Mouse (Mus musculus) kidney, embryonic 14.5 days (tissue): ENCODE data around the gene Shisa8. TPM values are rescaled to one million over a fixed set of nuclear protein-coding genes. Genes with fewer than 3 reads are reported as not detected.

ENCODE experiments used
- ATAC-seq: fragments of 200-750 bp; cut with Nextera tagmentation; 2 replicates; pipeline ENCODE4 v1.8.0; 2017; ENCODE audit warnings: moderate number of reproducible peaks, mild to moderate bottlenecking, moderate TSS enrichment, moderate library complexity; ENCODE audit not compliant: low FRiP score, low TSS enrichment
- H3K27ac ChIP-seq: fragments of 300-500 bp; sonication (generic); 2 replicates; pipeline ENCODE4 v1.5.1; 2014; ENCODE audit warnings: low read depth, mild to moderate bottlenecking, low read length, moderate library complexity, mixed read lengths
- H3K27me3 ChIP-seq: fragments of 300-500 bp; sonication (generic); 2 replicates; pipeline ENCODE4 v1.6.1; 2014; ENCODE audit warnings: mild to moderate bottlenecking, low read length; ENCODE audit not compliant: control insufficient read depth, insufficient read depth
- H3K36me3 ChIP-seq: fragments of 300-500 bp; sonication (generic); 2 replicates; pipeline ENCODE4 v1.6.1; 2014; ENCODE audit warnings: low read length, mixed read lengths; ENCODE audit not compliant: control insufficient read depth, insufficient read depth
- H3K4me1 ChIP-seq: fragments of 300-500 bp; sonication (generic); 2 replicates; pipeline ENCODE4 v1.6.1; 2014; ENCODE audit warnings: low read length, mixed read lengths; ENCODE audit not compliant: control insufficient read depth, insufficient read depth
- H3K4me2 ChIP-seq: fragments of 300-500 bp; sonication (generic); replicated peaks from 2 replicates; pipeline ENCODE4 v1.6.1; 2014; ENCODE audit warnings: low read depth, mild to moderate bottlenecking, low read length
- H3K4me3 ChIP-seq: fragments of 300-500 bp; sonication (generic); 2 replicates; pipeline ENCODE4 v1.5.1; 2014; ENCODE audit warnings: mild to moderate bottlenecking, low read length
- H3K9ac ChIP-seq: fragments of 300-500 bp; sonication (generic); 2 replicates; pipeline ENCODE4 v1.6.1; 2014; ENCODE audit warnings: low read depth, mild to moderate bottlenecking, low read length, moderate library complexity
- H3K9me3 ChIP-seq: fragments of 300-500 bp; sonication (generic); 2 replicates; pipeline ENCODE4 v1.6.1; 2016; ENCODE audit warnings: low read length; ENCODE audit not compliant: control insufficient read depth
- WGBS: fragments of 180-500 bp; shearing (Covaris S2); extraction: QIAGEN DNeasy Blood & Tissue Kit; methylation state at CpG from one replicate; pipeline ENCODE4 v1.1.7; 2014; 5-methylcytosine and 5-hydroxymethylcytosine counted together
- polyA plus RNA-seq: library from polyadenylated mRNA; unstranded; fragments of >200 nt; fragmentation: Nextera tagmentation; extraction: Ambion mirVana; gene quantifications from 2 replicates; pipeline ENCODE4 v1.2.1, GENCODE M21; 2014

Gene Shisa8
- polyA plus RNA-seq, 1 experiment from 2014 or later = 0.80 TPM

- Histone ChIP-seq H3K4me2 (peak overlapping the region; percentile 94), H3K36me3 (0 out of 2 replicates have a peak, but pooled peaks cover 4% of the 10 kb centered on the region), H3K4me3 (peak overlapping the region; percentile 58), H3K27ac (0 out of 2 replicates have a peak overlapping the region, but pooled peaks have one; percentile 30), H3K4me1 (peaks cover 13% of the 10 kb centered on the region; the same call in 1 of the 2 replicates), H3K27me3 (no peaks in the 10 kb centered on the region), H3K9me3 (no peaks in the 10 kb centered on the region), H3K9ac (peak overlapping the region; percentile 75)
- 3% methylated on average over 12 of the region's 12 CpGs for WGBS
- no peak for ATAC-seq
Observed at GRCm38 (mm10) chr15:82243742-82244114, 31.1 kb upstream of the Shisa8 start.

GRCm38 (mm10) chr15:82243311-82243710, 30.7 kb upstream of the Shisa8 start:
- Histone ChIP-seq H3K36me3 (0 out of 2 replicates have a peak, but pooled peaks cover 7% of the 10 kb centered on the region), H3K4me3 (peak overlapping the region; percentile 58), H3K4me2 (peak overlapping the region; percentile 94), H3K9ac (peak overlapping the region; percentile 75; the same call in 1 of the 2 replicates), H3K4me1 (peaks cover 13% of the 10 kb centered on the region; the same call in 1 of the 2 replicates), H3K27me3 (no peaks in the 10 kb centered on the region), H3K27ac (no peak overlapping the region), H3K9me3 (no peaks in the 10 kb centered on the region)
- WGBS = 76% methylated on average over 3 of the region's 3 CpGs
- ATAC-seq = no peak

GRCm38 (mm10) chr15:82236565-82236964, 23.9 kb upstream of the Shisa8 start:
- peak; percentile 67; the same call in 1 of the 2 replicates for ATAC-seq
- WGBS = 19% methylated on average over 5 of the region's 5 CpGs
- no peaks in the 10 kb centered on the region for H3K9me3 ChIP-seq
- H3K36me3 ChIP-seq = peaks cover 9% of the 10 kb centered on the region; the same call in 1 of the 2 replicates
- H3K4me2 ChIP-seq = no peak overlapping the region
- H3K9ac ChIP-seq = no peak overlapping the region
- H3K4me3 ChIP-seq = no peak overlapping the region
- H3K27ac ChIP-seq = no peak overlapping the region
- 0 out of 2 replicates have a peak, but pooled peaks cover 7% of the 10 kb centered on the region for H3K4me1 ChIP-seq
- no peaks in the 10 kb centered on the region for H3K27me3 ChIP-seq

- Histone ChIP-seq H3K4me2 (no peak overlapping the region), H3K4me1 (0 out of 2 replicates have a peak, but pooled peaks cover 8% of the 10 kb centered on the region), H3K36me3 (peaks cover 9% of the 10 kb centered on the region; the same call in 1 of the 2 replicates), H3K27ac (no peak overlapping the region), H3K9ac (no peak overlapping the region), H3K4me3 (no peak overlapping the region), H3K9me3 (no peaks in the 10 kb centered on the region), H3K27me3 (no peaks in the 10 kb centered on the region)
- 82% methylated on average over 10 of the region's 10 CpGs for WGBS
- no peak; the same call in 1 of the 2 replicates for ATAC-seq
Observed at GRCm38 (mm10) chr15:82235661-82236060, 23.0 kb upstream of the Shisa8 start.

GRCm38 (mm10) chr15:82232651-82233050, 20.0 kb upstream of the Shisa8 start:
- no peaks in the 10 kb centered on the region for H3K9me3 ChIP-seq
- H3K27ac ChIP-seq = no peak overlapping the region
- no peak overlapping the region for H3K9ac ChIP-seq
- no peaks in the 10 kb centered on the region; the same call in 1 of the 2 replicates for H3K36me3 ChIP-seq
- H3K27me3 ChIP-seq = no peaks in the 10 kb centered on the region
- H3K4me2 ChIP-seq = no peak overlapping the region
- H3K4me1 ChIP-seq = 0 out of 2 replicates have a peak, but pooled peaks cover 14% of the 10 kb centered on the region
- no peak for ATAC-seq
- H3K4me3 ChIP-seq = no peak overlapping the region
- WGBS = 54% methylated on average over 4 of the region's 4 CpGs

GRCm38 (mm10) chr15:82231591-82232378, 19.2 kb upstream of the Shisa8 start:
- Histone ChIP-seq H3K9me3 (no peaks in the 10 kb centered on the region), H3K4me1 (0 out of 2 replicates have a peak, but pooled peaks cover 14% of the 10 kb centered on the region), H3K27me3 (no peaks in the 10 kb centered on the region), H3K4me3 (no peak overlapping the region), H3K4me2 (no peak overlapping the region), H3K9ac (no peak overlapping the region), H3K36me3 (no peaks in the 10 kb centered on the region; the same call in 1 of the 2 replicates), H3K27ac (no peak overlapping the region)
- ATAC-seq = no peak
- 60% methylated on average over 11 of the region's 11 CpGs for WGBS

GRCm38 (mm10) chr15:82231100-82231499, 18.5 kb upstream of the Shisa8 start:
- Histone ChIP-seq H3K4me1 (0 out of 2 replicates have a peak, but pooled peaks cover 14% of the 10 kb centered on the region), H3K36me3 (no peaks in the 10 kb centered on the region; the same call in 1 of the 2 replicates), H3K27ac (no peak overlapping the region), H3K27me3 (no peaks in the 10 kb centered on the region), H3K9me3 (no peaks in the 10 kb centered on the region), H3K4me3 (no peak overlapping the region), H3K9ac (no peak overlapping the region), H3K4me2 (no peak overlapping the region)
- 0 out of 2 replicates have a peak, but pooled peaks have one; percentile 26 for ATAC-seq
- 73% methylated on average over 4 of the region's 4 CpGs for WGBS

GRCm38 (mm10) chr15:82230098-82230611, 17.5 kb upstream of the Shisa8 start:
- Histone ChIP-seq H3K9ac (no peak overlapping the region), H3K27ac (no peak overlapping the region), H3K4me1 (0 out of 2 replicates have a peak, but pooled peaks cover 14% of the 10 kb centered on the region), H3K4me2 (no peak overlapping the region), H3K27me3 (no peaks in the 10 kb centered on the region), H3K9me3 (no peaks in the 10 kb centered on the region), H3K36me3 (no peaks in the 10 kb centered on the region; the same call in 1 of the 2 replicates), H3K4me3 (no peak overlapping the region)
- ATAC-seq = no peak
- 70% methylated on average over 6 of the region's 6 CpGs for WGBS
